Mouse (Mus musculus) cerebellum, adult 2 months (tissue): Measurements from ENCODE around the gene Sdk1. TPM values are rescaled to one million over a fixed set of nuclear protein-coding genes. Genes with fewer than 3 reads are reported as not detected.

Experiments used
- DNase-seq, 2 experiments: peaks; one replicate each; pipeline ENCODE4 v3.0.0; 2021
- H3K27ac ChIP-seq: fragments of 200-500 bp; 2 replicates; pipeline ENCODE4 v1.5.1; 2012; ENCODE audit warnings: low read length, control low read depth, inconsistent platforms; ENCODE audit not compliant: insufficient read depth
- H3K27me3 ChIP-seq: fragments of 200-500 bp; 2 replicates; pipeline ENCODE4 v1.6.1; 2012; ENCODE audit warnings: inconsistent platforms, mild to moderate bottlenecking, low read length, moderate library complexity; ENCODE audit not compliant: control insufficient read depth, insufficient read depth
- H3K4me1 ChIP-seq: fragments of 200-500 bp; 2 replicates; pipeline ENCODE4 v1.6.1; 2011; ENCODE audit warnings: low read length; ENCODE audit not compliant: control insufficient read depth, insufficient read depth
- H3K4me3 ChIP-seq: fragments of 200-500 bp; replicated peaks from 2 replicates; pipeline ENCODE3; 2011; ENCODE audit warnings: mild to moderate bottlenecking, low read depth, low read length, control low read depth; ENCODE audit not compliant: insufficient read depth
- CTCF ChIP-seq: fragments of 200-500 bp; IDR thresholded peaks from 2 replicates; pipeline ENCODE4 v1.5.1; 2011; ENCODE audit warnings: low read depth, mild to moderate bottlenecking, control low read depth, low read length, moderate library complexity, borderline replicate concordance; ENCODE audit not compliant: insufficient read depth
- POLR2A ChIP-seq: fragments of 200-500 bp; IDR thresholded peaks from 2 replicates; pipeline ENCODE4 v1.6.1; 2011; ENCODE audit warnings: low read length, control low read depth, borderline replicate concordance; ENCODE audit not compliant: insufficient read depth
- WGBS: fragments of 180-500 bp; shearing (Covaris S2); methylation state at CpG from one replicate; pipeline ENCODE4 v1.1.7; 2018; 5-methylcytosine and 5-hydroxymethylcytosine counted together
- polyA plus RNA-seq: library from polyadenylated mRNA; depleted of rRNA; stranded (reverse); fragments of >200 nt; gene quantifications from 2 replicates; pipeline ENCODE4 v1.2.3, GENCODE M21; 2012

Sdk1 gene
- polyA plus RNA-seq, 1 experiment = 1.5 TPM

- Histone ChIP-seq H3K4me3 (no peak overlapping the region), H3K4me1 (no peaks in the 10 kb centered on the region), H3K27ac (no peak overlapping the region), H3K27me3 (no peaks in the 10 kb centered on the region)
- DNase-seq = no peak
- TF ChIP-seq POLR2A (no peak), CTCF (no peak)
- WGBS = 91% methylated on average over 5 of the region's 5 CpGs
Observed at GRCm38 (mm10) chr5:141782330-141782729, 541.0 kb downstream of the Sdk1 start.

GRCm38 (mm10) chr5:141783516-141783915 is 542.2 kb downstream of the Sdk1 start:
- DNase-seq = no peak
- no peaks in the 10 kb centered on the region for H3K4me1 ChIP-seq
- H3K4me3 ChIP-seq = no peak overlapping the region
- no peaks in the 10 kb centered on the region for H3K27me3 ChIP-seq
- WGBS = 90% methylated on average over 7 of the region's 7 CpGs
- TF ChIP-seq POLR2A = no peak
- no peak for TF ChIP-seq CTCF
- H3K27ac ChIP-seq = no peak overlapping the region

GRCm38 (mm10) chr5:141793926-141794325 is 552.6 kb downstream of the Sdk1 start:
- Histone ChIP-seq H3K4me3 (no peak overlapping the region), H3K27ac (no peak overlapping the region), H3K27me3 (no peaks in the 10 kb centered on the region), H3K4me1 (no peaks in the 10 kb centered on the region)
- TF ChIP-seq POLR2A (no peak), CTCF (no peak)
- 92% methylated on average over 4 of the region's 4 CpGs for WGBS
- no peak for DNase-seq

- no peak for TF ChIP-seq POLR2A
- no peak for TF ChIP-seq CTCF
- H3K4me1 ChIP-seq = no peaks in the 10 kb centered on the region
- WGBS = 85% methylated on average over 10 of the region's 10 CpGs
- H3K4me3 ChIP-seq = no peak overlapping the region
- H3K27me3 ChIP-seq = no peaks in the 10 kb centered on the region
- no peak overlapping the region for H3K27ac ChIP-seq
- DNase-seq = no peak
Observed at GRCm38 (mm10) chr5:141823823-141824330, 582.6 kb downstream of the Sdk1 start.

GRCm38 (mm10) chr5:141824739-141825379 is 583.6 kb downstream of the Sdk1 start:
- no peak overlapping the region for H3K4me3 ChIP-seq
- H3K4me1 ChIP-seq = no peaks in the 10 kb centered on the region
- no peak for TF ChIP-seq POLR2A
- no peak for TF ChIP-seq CTCF
- WGBS = 91% methylated on average over 16 of the region's 16 CpGs
- no peak for DNase-seq
- no peak overlapping the region for H3K27ac ChIP-seq
- H3K27me3 ChIP-seq = no peaks in the 10 kb centered on the region

GRCm38 (mm10) chr5:141835566-141835965 is 594.3 kb downstream of the Sdk1 start:
- Histone ChIP-seq H3K27me3 (no peaks in the 10 kb centered on the region; the same call in 1 of the 2 replicates), H3K27ac (no peak overlapping the region), H3K4me3 (no peak overlapping the region), H3K4me1 (peaks cover 20% of the 10 kb centered on the region)
- WGBS = 48% methylated on average over 6 of the region's 6 CpGs
- DNase-seq = peak; percentile 41 to 54
- no peak for TF ChIP-seq CTCF
- no peak for TF ChIP-seq POLR2A

GRCm38 (mm10) chr5:141836892-141837455 is 595.7 kb downstream of the Sdk1 start:
- WGBS = 4% methylated on average over 8 of the region's 8 CpGs

GRCm38 (mm10) chr5:141844701-141845100 is 603.4 kb downstream of the Sdk1 start:
- Histone ChIP-seq H3K4me1 (no peaks in the 10 kb centered on the region), H3K4me3 (no peak overlapping the region), H3K27ac (no peak overlapping the region), H3K27me3 (no peaks in the 10 kb centered on the region; the same call in 1 of the 2 replicates)
- no peak for DNase-seq
- 97% methylated on average over 4 of the region's 4 CpGs for WGBS
- no peak for TF ChIP-seq CTCF
- TF ChIP-seq POLR2A = no peak

More at GRCm38 (mm10) chr5:141836892-141837455, 595.7 kb downstream of the Sdk1 start:
- no peak overlapping the region for H3K27ac ChIP-seq
- peaks cover 20% of the 10 kb centered on the region for H3K4me1 ChIP-seq
- no peak overlapping the region for H3K4me3 ChIP-seq
- TF ChIP-seq POLR2A = no peak
- no peak for TF ChIP-seq CTCF
- H3K27me3 ChIP-seq = no peaks in the 10 kb centered on the region; the same call in 1 of the 2 replicates
- DNase-seq = peak; percentile 83 to 92

- TF ChIP-seq POLR2A (no peak), CTCF (no peak)
- H3K27ac ChIP-seq = no peak overlapping the region
- 87% methylated on average over 4 of the region's 4 CpGs for WGBS
Observed at GRCm38 (mm10) chr5:141847686-141848085, 606.4 kb downstream of the Sdk1 start.

More at GRCm38 (mm10) chr5:141847686-141848085, 606.4 kb downstream of the Sdk1 start:
- H3K4me1 ChIP-seq = no peaks in the 10 kb centered on the region
- H3K27me3 ChIP-seq = no peaks in the 10 kb centered on the region
- DNase-seq = no peak
- no peak overlapping the region for H3K4me3 ChIP-seq
